Mouse (Mus musculus) heart, postnatal 4 days (tissue): ENCODE results near the gene 4930432K21Rik. TPM values are rescaled to one million over a fixed set of nuclear protein-coding genes. Genes with fewer than 3 reads are reported as not detected.
A peak's percentile ranks its signal among the peaks of the same experiment; 100 is the strongest.

Experiments used
- DNase-seq: peaks from one replicate; pipeline ENCODE4 v3.0.0; 2021
- total RNA-seq, 2 experiments: library from RNA; stranded (reverse); gene quantifications; 2 replicates each; pipeline ENCODE4 v1.2.3; 2021

4930432K21Rik gene
- total RNA-seq, 2 experiments from 2014 or later = 0.38 to 0.60 TPM

GRCm38 (mm10) chr8:84149181-84149580, 1.4 kb downstream of the 4930432K21Rik start:
- no peak for DNase-seq

DNA sequence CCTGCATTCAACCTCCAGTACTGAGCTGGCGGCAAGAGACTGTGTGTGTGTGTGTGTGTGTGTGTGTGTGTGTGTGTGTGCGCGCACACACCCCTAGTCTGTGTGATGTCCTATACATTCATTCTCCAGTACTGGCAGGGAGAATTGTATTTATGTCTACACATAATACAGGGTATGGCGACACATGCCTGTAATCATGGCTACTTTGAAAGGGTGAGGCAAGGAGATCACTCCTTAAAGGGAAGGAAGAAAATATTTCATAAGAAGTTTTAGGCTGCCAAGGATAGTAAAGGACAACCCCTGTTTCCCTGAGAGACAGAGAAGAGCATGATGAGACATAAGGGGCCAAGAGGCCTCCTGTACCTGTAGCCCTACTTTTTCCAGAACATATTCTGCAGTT, 9.8 kb downstream of the 4930432K21Rik start:
- DNase-seq = no peak

DNA sequence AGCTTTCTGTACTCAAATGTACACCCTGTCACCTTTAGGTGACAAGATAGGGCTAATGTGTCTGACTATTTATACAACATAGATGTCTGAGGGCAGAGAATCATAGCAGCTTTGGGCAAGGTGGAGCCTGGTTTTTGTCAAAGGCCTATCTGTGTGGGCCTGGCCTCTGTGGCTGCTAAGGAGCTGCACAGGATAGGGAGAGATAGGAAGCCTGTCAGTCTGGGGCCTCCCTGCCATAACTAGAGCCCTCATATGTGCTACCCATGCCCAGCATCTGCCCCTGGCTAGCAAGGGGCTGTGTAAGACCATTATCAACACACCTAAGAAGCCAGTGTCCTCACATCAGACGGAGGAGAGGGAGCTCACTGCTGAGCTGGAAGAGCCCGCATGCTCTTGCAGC, 19.9 kb downstream of the 4930432K21Rik start:
- DNase-seq = no peak

DNA sequence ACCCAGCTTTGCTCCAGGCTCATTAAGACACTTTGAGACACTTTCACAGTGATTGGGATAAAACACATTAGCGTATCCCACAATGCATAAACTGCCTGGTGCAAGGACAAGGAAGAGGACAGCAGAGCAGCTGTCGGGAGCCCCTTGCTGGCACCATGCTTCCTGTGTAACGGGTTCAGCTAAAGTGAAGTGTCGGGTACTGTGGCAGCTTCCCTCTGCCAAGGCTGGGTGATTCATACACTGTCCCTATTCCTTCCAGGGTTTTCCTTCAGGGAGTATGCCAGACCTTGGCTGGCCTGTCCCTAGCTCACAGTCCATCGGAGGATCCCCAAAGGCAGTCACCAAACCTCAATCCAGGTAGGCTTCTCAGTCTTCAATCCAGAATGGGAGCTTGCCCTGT, 22.3 kb downstream of the 4930432K21Rik start:
- no peak for DNase-seq

DNA sequence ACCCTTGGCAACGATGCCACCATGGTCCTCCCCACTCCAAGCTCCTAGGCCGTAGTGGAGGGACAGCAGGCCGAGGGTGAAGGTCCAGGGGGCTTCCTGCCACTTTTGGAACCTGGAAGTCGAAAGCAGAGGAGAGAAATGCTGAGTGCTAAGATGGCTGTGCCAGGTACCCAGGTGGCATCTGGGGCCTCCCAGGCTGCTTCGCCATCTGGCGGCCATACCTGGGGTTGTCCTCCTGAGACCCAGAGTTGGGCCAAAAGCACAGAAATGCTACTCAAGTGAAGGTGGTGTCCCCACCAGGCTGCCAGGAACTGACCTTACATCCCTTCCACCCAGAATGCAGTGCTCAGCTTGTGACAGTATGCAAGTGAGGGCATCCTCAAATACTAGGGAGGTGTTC, 26.0 kb downstream of the 4930432K21Rik start:
- no peak for DNase-seq

- DNase-seq = no peak
These were observed 28.7 kb downstream of the 4930432K21Rik start for GRCm38 (mm10) chr8:84176560-84176959.

DNA sequence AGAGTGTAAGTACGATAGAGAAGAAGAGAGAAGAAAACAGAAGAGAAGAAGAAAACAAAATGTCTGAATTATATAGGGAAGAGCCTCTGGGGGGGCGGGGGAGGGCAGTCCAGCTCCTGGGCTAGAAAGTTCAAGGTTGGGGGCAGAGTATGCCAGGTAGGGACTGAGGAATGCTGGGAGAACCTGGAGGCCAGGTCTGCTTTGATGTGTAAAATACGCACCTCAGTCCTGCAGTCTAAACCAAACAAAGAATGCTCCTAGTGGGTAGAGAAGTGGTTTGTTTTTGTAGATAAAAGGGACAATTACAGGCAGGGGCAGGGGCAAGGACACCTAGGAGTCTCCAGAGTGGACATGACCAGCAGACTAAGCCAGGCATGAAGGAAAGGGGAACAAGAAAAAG, 29.6 kb downstream of the 4930432K21Rik start:
- DNase-seq = no peak

- DNase-seq = no peak
These were observed 30.8 kb downstream of the 4930432K21Rik start for GRCm38 (mm10) chr8:84178592-84178991.

GRCm38 (mm10) chr8:84179946-84180345, 32.1 kb downstream of the 4930432K21Rik start:
- DNase-seq = no peak

DNA sequence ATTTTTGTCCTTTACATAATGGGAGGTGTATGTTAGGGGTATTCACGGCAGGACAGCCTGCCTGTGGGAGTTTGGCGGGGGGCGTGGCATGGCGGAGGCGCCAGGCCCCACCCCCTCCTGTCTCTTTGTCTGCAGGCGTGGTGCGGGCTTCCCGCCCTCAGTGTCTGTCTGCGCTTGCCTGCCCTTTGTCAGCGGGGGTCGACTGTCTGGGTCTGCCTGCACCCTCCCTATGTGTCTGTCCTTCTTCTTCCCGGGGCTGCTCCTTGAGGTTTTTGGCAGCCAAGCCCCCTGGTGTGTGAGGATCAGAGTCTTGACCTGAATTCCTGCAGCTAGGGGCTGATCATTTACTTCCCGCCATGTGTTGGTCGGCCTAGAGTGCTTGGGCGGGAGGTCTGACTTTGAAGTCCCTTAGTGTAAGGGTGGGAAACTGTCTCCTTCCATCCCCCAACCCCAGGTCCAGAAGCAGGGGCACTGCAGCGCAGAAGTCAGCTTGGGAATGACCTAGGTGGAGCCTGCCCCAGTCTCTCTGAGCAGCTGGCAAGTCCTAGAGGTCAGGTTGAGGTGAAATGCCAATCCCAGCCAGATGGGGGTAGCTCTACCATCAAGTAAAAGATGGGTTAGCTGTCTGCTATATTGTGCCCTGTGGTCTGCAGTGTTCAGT, 32.8 kb downstream of the 4930432K21Rik start:
- peak; percentile 69 for DNase-seq

DNA sequence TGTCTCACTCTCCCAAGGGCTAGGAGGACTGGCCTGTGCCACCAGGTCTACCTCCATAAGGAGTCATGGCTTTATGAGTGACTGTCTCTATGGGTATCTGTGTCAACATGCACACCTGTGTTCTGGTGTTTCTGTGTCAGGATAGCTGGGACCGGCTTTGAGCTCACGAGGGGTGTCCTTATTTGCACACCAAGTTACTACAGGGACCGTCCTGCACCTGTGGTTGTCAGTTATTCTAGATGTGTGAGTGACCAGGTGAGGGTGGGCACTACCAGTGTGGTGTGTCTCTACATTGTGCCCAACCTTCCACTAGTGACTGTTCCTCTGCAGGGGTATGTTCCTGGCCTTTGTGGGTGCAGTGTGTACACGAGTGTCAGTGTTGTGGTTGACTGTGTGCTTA, 35.0 kb downstream of the 4930432K21Rik start:
- DNase-seq = no peak

- DNase-seq = peak; percentile 51
These were observed 35.6 kb downstream of the 4930432K21Rik start for GRCm38 (mm10) chr8:84183261-84184084.

- DNase-seq = no peak
These were observed 36.5 kb downstream of the 4930432K21Rik start for GRCm38 (mm10) chr8:84184085-84185043.

GRCm38 (mm10) chr8:84185117-84185516, 37.3 kb downstream of the 4930432K21Rik start, which contains the start of gene Nanos3:
Gene Nanos3 (minus strand): TSS chr8:84185217.
- no peak for DNase-seq

- peak; percentile 83 for DNase-seq
These were observed 38.7 kb downstream of the 4930432K21Rik start for GRCm38 (mm10) chr8:84186547-84186946.

- peak; percentile 78 for DNase-seq
These were observed 39.4 kb downstream of the 4930432K21Rik start for GRCm38 (mm10) chr8:84187065-84187755.

- DNase-seq = no peak
These were observed 40.8 kb downstream of the 4930432K21Rik start for GRCm38 (mm10) chr8:84188671-84189070.

DNA sequence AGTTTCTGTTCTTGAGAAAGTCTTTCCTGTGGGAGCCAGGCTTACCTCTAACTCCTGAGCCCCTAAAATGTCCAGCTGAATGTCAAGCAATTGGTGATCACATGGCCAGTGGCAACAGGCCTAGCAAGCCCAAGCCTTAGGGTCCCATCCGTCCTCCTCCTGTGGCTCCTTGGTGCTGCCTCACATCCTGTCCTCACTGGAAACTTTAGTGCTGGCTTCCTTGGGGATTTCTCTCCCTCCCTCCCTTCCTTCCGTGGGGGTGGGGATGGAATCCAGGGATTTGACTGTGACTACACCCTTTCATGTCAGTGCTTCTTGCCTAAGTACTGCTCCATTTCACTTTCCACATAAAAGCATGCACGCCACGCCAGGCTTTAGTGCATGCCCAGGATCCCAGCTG, 41.8 kb downstream of the 4930432K21Rik start:
- DNase-seq = peak; percentile 79

- DNase-seq = no peak
These were observed 42.5 kb downstream of the 4930432K21Rik start for GRCm38 (mm10) chr8:84190191-84190867.

DNA sequence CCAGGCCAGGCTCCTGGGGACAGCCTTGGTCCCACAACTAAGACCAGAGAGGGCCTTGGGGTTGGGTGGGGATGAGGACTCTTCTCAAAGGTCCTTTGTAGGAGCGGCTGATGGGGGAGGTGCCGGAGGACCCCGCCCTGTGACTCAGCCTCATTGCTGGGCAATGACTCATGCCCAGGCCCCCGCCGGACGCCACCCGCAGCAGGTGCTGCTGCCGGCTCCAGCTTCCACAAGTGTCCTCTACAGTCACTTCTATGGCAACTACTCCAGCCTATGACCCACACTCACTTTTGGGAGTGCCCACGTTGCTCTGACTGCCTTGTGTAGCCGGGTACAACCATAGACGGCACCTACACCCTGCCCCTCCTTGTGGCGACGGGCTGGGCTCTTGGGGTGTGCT, 44.2 kb downstream of the 4930432K21Rik start:
- DNase-seq = peak; percentile 85

- DNase-seq = peak; percentile 93
These were observed 44.7 kb downstream of the 4930432K21Rik start for GRCm38 (mm10) chr8:84192555-84192954.
